In the genomic region with DNA sequence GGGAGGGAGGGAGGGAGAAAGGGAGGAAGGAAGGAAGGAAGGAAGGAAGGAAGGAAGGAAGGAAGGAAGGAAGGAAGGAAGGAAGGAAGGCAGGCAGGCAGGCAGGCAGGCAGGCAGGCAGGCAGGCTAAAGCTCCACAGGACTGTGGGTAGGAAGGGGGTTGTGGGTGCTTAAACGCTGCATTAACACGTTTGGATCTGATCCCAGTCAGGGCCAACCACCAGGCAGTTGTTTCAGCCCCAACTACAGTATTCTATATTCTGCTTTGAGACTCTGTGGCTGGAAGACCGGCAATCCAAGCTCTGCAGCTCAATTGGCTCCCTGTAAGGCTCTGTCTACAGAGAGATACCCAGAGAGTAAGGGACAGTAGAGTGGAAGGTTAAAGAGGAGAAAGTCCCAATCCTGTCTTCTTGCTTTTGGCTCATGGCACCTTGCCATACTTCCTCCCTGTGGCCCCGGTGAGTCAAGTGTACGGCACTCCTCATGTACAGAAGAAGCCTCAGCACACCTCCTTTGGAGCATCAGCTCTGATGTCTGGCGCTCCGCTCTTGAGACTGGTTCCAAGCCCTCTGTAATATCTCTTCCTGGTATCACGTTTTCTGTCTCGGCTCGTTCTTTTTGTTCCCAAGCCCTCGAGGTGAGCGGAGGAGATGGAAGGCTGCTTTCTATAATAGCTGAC, we compare ENCODE assay signal across 30 mouse cellular contexts. TPM values are rescaled to one million over a fixed set of nuclear protein-coding genes. Genes with fewer than 3 reads are reported as not detected.
A peak's percentile ranks its signal among the peaks of the same experiment; 100 is the strongest.
DNase-seq lines count a peak whose midpoint lies in the region; ATAC-seq and TF ChIP-seq lines count a peak whose summit lies in the region.
"Had no signal": no experiment of that assay in that cellular context is flagged by ENCODE, and none has a peak within 500 bp of the region (broad histone marks: within the 10 kb centered on the region; RNA-seq: fewer than 3 reads in every experiment).

No protein-coding gene starts in this region.

- H3K9me3 ChIP-seq in forebrain, embryonic 15.5 days = no peaks in the 10 kb centered on the region
- H3K9me3 ChIP-seq in forebrain, postnatal 0 days (ENCODE audit: low read length) = no peaks in the 10 kb centered on the region
- no peaks in the 10 kb centered on the region for H3K9me3 ChIP-seq in hindbrain, embryonic 16.5 days (ENCODE audit: control insufficient read depth, low read length)
- H3K9me3 ChIP-seq in hindbrain, embryonic 14.5 days (ENCODE audit: control insufficient read depth, low read length) = no peaks in the 10 kb centered on the region
- H3K9me3 ChIP-seq in midbrain, embryonic 11.5 days (ENCODE audit: control insufficient read depth, low read length) = no peaks in the 10 kb centered on the region
- H3K9me3 ChIP-seq: embryonic facial prominence, embryonic 12.5 days; forebrain, embryonic 13.5 days; hindbrain, embryonic 15.5 days had no signal

- H3K27ac ChIP-seq in forebrain, embryonic 15.5 days (replicated peaks) = no peak overlapping the region
- no peak overlapping the region for H3K27ac ChIP-seq in forebrain, postnatal 0 days (ENCODE audit: low read depth, low read length)
- H3K27ac ChIP-seq in hindbrain, embryonic 16.5 days (ENCODE audit: low read depth, low read length) = no peak overlapping the region
- no peak overlapping the region for H3K27ac ChIP-seq in hindbrain, embryonic 14.5 days
- H3K27ac ChIP-seq in midbrain, embryonic 11.5 days (ENCODE audit: low read depth, low read length) = no peak overlapping the region
- H3K27ac ChIP-seq: embryonic facial prominence, embryonic 12.5 days; forebrain, embryonic 13.5 days; gastrocnemius, adult 2 months; heart, embryonic 13.5 days; hindbrain, embryonic 15.5 days had no signal

- no peak overlapping the region for H3K4me3 ChIP-seq in forebrain, embryonic 15.5 days
- H3K4me3 ChIP-seq in forebrain, postnatal 0 days (ENCODE audit: low read depth, low read length) = no peak overlapping the region
- no peak overlapping the region for H3K4me3 ChIP-seq in hindbrain, embryonic 16.5 days (ENCODE audit: low read length)
- no peak overlapping the region for H3K4me3 ChIP-seq in hindbrain, embryonic 14.5 days (replicated peaks; ENCODE audit: low read length)
- H3K4me3 ChIP-seq in midbrain, embryonic 11.5 days (ENCODE audit: low read depth, low read length) = no peak overlapping the region
- H3K4me3 ChIP-seq: embryonic facial prominence, embryonic 12.5 days; forebrain, embryonic 13.5 days; gastrocnemius, adult 2 months; heart, embryonic 13.5 days; hindbrain, embryonic 15.5 days had no signal

- H3K9ac ChIP-seq in forebrain, embryonic 15.5 days (replicated peaks) = no peak overlapping the region
- no peak overlapping the region for H3K9ac ChIP-seq in forebrain, postnatal 0 days
- H3K9ac ChIP-seq in hindbrain, embryonic 16.5 days (ENCODE audit: low read depth, low read length) = no peak overlapping the region
- H3K9ac ChIP-seq in hindbrain, embryonic 14.5 days = no peak overlapping the region
- H3K9ac ChIP-seq in midbrain, embryonic 11.5 days (ENCODE audit: low read length) = no peak overlapping the region
- H3K9ac ChIP-seq: embryonic facial prominence, embryonic 12.5 days; forebrain, embryonic 13.5 days; heart, embryonic 13.5 days; hindbrain, embryonic 15.5 days had no signal

- no peaks in the 10 kb centered on the region for H3K36me3 ChIP-seq in forebrain, embryonic 15.5 days
- no peaks in the 10 kb centered on the region for H3K36me3 ChIP-seq in forebrain, postnatal 0 days (ENCODE audit: insufficient read depth)
- H3K36me3 ChIP-seq in hindbrain, embryonic 16.5 days (ENCODE audit: control insufficient read depth, insufficient read depth, low read length) = no peaks in the 10 kb centered on the region
- H3K36me3 ChIP-seq in hindbrain, embryonic 14.5 days (replicated peaks; ENCODE audit: control insufficient read depth, insufficient read depth) = no peaks in the 10 kb centered on the region
- no peaks in the 10 kb centered on the region for H3K36me3 ChIP-seq in midbrain, embryonic 11.5 days (ENCODE audit: control insufficient read depth, insufficient read depth, low read length)
- H3K36me3 ChIP-seq: embryonic facial prominence, embryonic 12.5 days; heart, embryonic 13.5 days; hindbrain, embryonic 15.5 days had no signal

- no peak overlapping the region for H3K4me2 ChIP-seq in forebrain, embryonic 15.5 days (replicated peaks)
- no peak overlapping the region for H3K4me2 ChIP-seq in forebrain, postnatal 0 days (ENCODE audit: low read depth)
- no peak overlapping the region for H3K4me2 ChIP-seq in hindbrain, embryonic 16.5 days (ENCODE audit: low read length)
- H3K4me2 ChIP-seq in hindbrain, embryonic 14.5 days (replicated peaks) = no peak overlapping the region
- H3K4me2 ChIP-seq in midbrain, embryonic 11.5 days = no peak overlapping the region
- H3K4me2 ChIP-seq: embryonic facial prominence, embryonic 12.5 days; forebrain, embryonic 13.5 days; heart, embryonic 13.5 days; hindbrain, embryonic 15.5 days had no signal

- no peaks in the 10 kb centered on the region for H3K27me3 ChIP-seq in forebrain, embryonic 15.5 days
- no peaks in the 10 kb centered on the region for H3K27me3 ChIP-seq in forebrain, postnatal 0 days (ENCODE audit: insufficient read depth, low read length)
- H3K27me3 ChIP-seq in hindbrain, embryonic 16.5 days (replicated peaks; ENCODE audit: control insufficient read depth, insufficient read depth, low read length) = no peaks in the 10 kb centered on the region
- H3K27me3 ChIP-seq in hindbrain, embryonic 14.5 days (ENCODE audit: control insufficient read depth, insufficient read depth, low read length) = no peaks in the 10 kb centered on the region
- no peaks in the 10 kb centered on the region for H3K27me3 ChIP-seq in midbrain, embryonic 11.5 days (ENCODE audit: control insufficient read depth, insufficient read depth, low read length)
- H3K27me3 ChIP-seq: embryonic facial prominence, embryonic 12.5 days; forebrain, embryonic 13.5 days; heart, embryonic 13.5 days; hindbrain, embryonic 15.5 days; Patski had no signal

- 73% methylated on average over 12 of the region's 12 CpGs for WGBS in forebrain, embryonic 15.5 days
- WGBS in forebrain, postnatal 0 days = 70% methylated on average over 12 of the region's 12 CpGs
- WGBS in hindbrain, embryonic 16.5 days = 68% methylated on average over 12 of the region's 12 CpGs
- 84% methylated on average over 12 of the region's 12 CpGs for WGBS in hindbrain, embryonic 14.5 days
- WGBS in midbrain, embryonic 11.5 days = 83% methylated on average over 12 of the region's 12 CpGs

- DNase-seq in cerebellum, postnatal 10 days = peak; percentile 40 to 49
- no peak for DNase-seq in cerebellum, adult 9-11 months
- no peak for DNase-seq in forebrain, postnatal 0 days
- no peak for DNase-seq in hindbrain, embryonic 14.5 days (ENCODE audit: low spot score)
- DNase-seq in NIH3T3 (ENCODE audit: low read depth) = peak; percentile 48
- DNase-seq in midbrain, embryonic 11.5 days (ENCODE audit: low spot score, missing footprints) = no peak
- DNase-seq: adrenal gland, postnatal 14 days; embryo, embryonic 11 days; gastrocnemius, adult 2 months; gastrocnemius, postnatal 25 days; kidney, adult 18-20 months; kidney, postnatal 10 days; kidney, postnatal 4 days had no signal

- no peak for TF ChIP-seq CTCF in forebrain, postnatal 0 days (IDR thresholded peaks at IDR 0.05; ENCODE audit: low read depth)

- peak; percentile 38; the same call in 1 of the 2 replicates for ATAC-seq in forebrain, embryonic 15.5 days (replicated peaks)
- ATAC-seq in forebrain, postnatal 0 days = no peak
- ATAC-seq in hindbrain, embryonic 16.5 days = peak; percentile 55; the same call in 1 of the 2 replicates
- no peak for ATAC-seq in hindbrain, embryonic 14.5 days (ENCODE audit: low FRiP score)
- ATAC-seq in midbrain, embryonic 11.5 days (ENCODE audit: low FRiP score) = no peak
- ATAC-seq: activated CD4-positive, CD25-positive, alpha-beta regulatory T cell, adult 4 months; forebrain, embryonic 13.5 days; Patski had no signal

- H3K4me1 ChIP-seq in forebrain, embryonic 15.5 days = no peaks in the 10 kb centered on the region
- no peaks in the 10 kb centered on the region for H3K4me1 ChIP-seq in forebrain, postnatal 0 days (ENCODE audit: insufficient read depth)
- no peaks in the 10 kb centered on the region for H3K4me1 ChIP-seq in hindbrain, embryonic 16.5 days (ENCODE audit: control insufficient read depth, insufficient read depth, low read depth, low read length)
- no peaks in the 10 kb centered on the region for H3K4me1 ChIP-seq in hindbrain, embryonic 14.5 days (replicated peaks; ENCODE audit: control insufficient read depth, insufficient read depth, low read length)
- no peaks in the 10 kb centered on the region for H3K4me1 ChIP-seq in midbrain, embryonic 11.5 days (ENCODE audit: control insufficient read depth, insufficient read depth, low read length)
- H3K4me1 ChIP-seq: embryonic facial prominence, embryonic 12.5 days; forebrain, embryonic 13.5 days; hindbrain, embryonic 15.5 days had no signal

RNA-seq across cellular contexts. Expression of gene Gm47791, which starts 30.2 kb away (rescaled TPM):
- not detected in 2 replicates for polyA plus RNA-seq in forebrain, embryonic 15.5 days (2015; fragmentation: Nextera tagmentation; extraction: Ambion mirVana)
- total RNA-seq in forebrain, postnatal 0 days (2014; rRNA removed) = not detected in 2 replicates
- not detected in 2 replicates for polyA plus RNA-seq in forebrain, postnatal 0 days (2015; fragmentation: Nextera tagmentation; extraction: Ambion mirVana)
- polyA plus RNA-seq in hindbrain, embryonic 16.5 days (2015; fragmentation: Nextera tagmentation; extraction: Ambion mirVana) = not detected in 2 replicates
- not detected in 2 replicates for polyA plus RNA-seq in hindbrain, embryonic 14.5 days (2014; fragmentation: Nextera tagmentation; extraction: Ambion mirVana)
- not detected in 2 replicates for polyA plus RNA-seq in midbrain, embryonic 11.5 days (2014; fragmentation: Nextera tagmentation; extraction: Ambion mirVana)
- total RNA-seq: adrenal gland, adult 18-20 months; adrenal gland, postnatal 14 days; common myeloid progenitor, adult 5-6 weeks; gastrocnemius, adult 2 months; gastrocnemius, postnatal 25 days; granulocyte monocyte progenitor cell, adult 5-6 weeks; hematopoietic stem cell, adult 5-6 weeks; MEL had no signal
- polyA plus RNA-seq: activated CD4-positive, CD25-positive, alpha-beta regulatory T cell, adult 4 months; C2C12; embryonic facial prominence, embryonic 12.5 days; forebrain, embryonic 13.5 days; heart, embryonic 13.5 days; heart, postnatal 0 days; hindbrain, embryonic 15.5 days; intestine, embryonic 14.5 days; kidney, embryonic 14.5 days; Patski had no signal

RNA-seq across cellular contexts. Expression of gene Tm4sf20, which starts 33.0 kb away (rescaled TPM):
- polyA plus RNA-seq in forebrain, embryonic 15.5 days (2015; fragmentation: Nextera tagmentation; extraction: Ambion mirVana) = not detected in 2 replicates
- total RNA-seq in forebrain, postnatal 0 days (2014; rRNA removed) = not detected in 2 replicates
- not detected in 2 replicates for polyA plus RNA-seq in forebrain, postnatal 0 days (2015; fragmentation: Nextera tagmentation; extraction: Ambion mirVana)
- not detected in 2 replicates for polyA plus RNA-seq in hindbrain, embryonic 16.5 days (2015; fragmentation: Nextera tagmentation; extraction: Ambion mirVana)
- not detected in 2 replicates for polyA plus RNA-seq in hindbrain, embryonic 14.5 days (2014; fragmentation: Nextera tagmentation; extraction: Ambion mirVana)
- polyA plus RNA-seq in midbrain, embryonic 11.5 days (2014; fragmentation: Nextera tagmentation; extraction: Ambion mirVana) = 0.08 TPM in 1 of 2 replicates, not detected in the other
- total RNA-seq: adrenal gland, adult 18-20 months; adrenal gland, postnatal 14 days; common myeloid progenitor, adult 5-6 weeks; gastrocnemius, adult 2 months; gastrocnemius, postnatal 25 days; granulocyte monocyte progenitor cell, adult 5-6 weeks; hematopoietic stem cell, adult 5-6 weeks; MEL had no signal
- polyA plus RNA-seq: C2C12; embryonic facial prominence, embryonic 12.5 days; heart, embryonic 13.5 days; heart, postnatal 0 days; hindbrain, embryonic 15.5 days had no signal

RNA-seq across cellular contexts. Expression of gene Agfg1, which starts 38.0 kb away (rescaled TPM):
- polyA plus RNA-seq in forebrain, embryonic 15.5 days (2015; fragmentation: Nextera tagmentation; extraction: Ambion mirVana) = 34.6 and 36.8 TPM in 2 replicates
- 104 and 114 TPM in 2 replicates for total RNA-seq in forebrain, postnatal 0 days (2014; rRNA removed)
- 19.4 and 22.2 TPM in 2 replicates for polyA plus RNA-seq in forebrain, postnatal 0 days (2015; fragmentation: Nextera tagmentation; extraction: Ambion mirVana)
- polyA plus RNA-seq in hindbrain, embryonic 16.5 days (2015; fragmentation: Nextera tagmentation; extraction: Ambion mirVana) = 23.9 and 27.7 TPM in 2 replicates
- polyA plus RNA-seq in hindbrain, embryonic 14.5 days (2014; fragmentation: Nextera tagmentation; extraction: Ambion mirVana) = 42.9 and 46.4 TPM in 2 replicates
- polyA plus RNA-seq in midbrain, embryonic 11.5 days (2014; fragmentation: Nextera tagmentation; extraction: Ambion mirVana) = 48.7 and 49.3 TPM in 2 replicates

Comparison
In these comparisons a context has a peak if more than half of its experiments do, and no peak if none do; other contexts are left out.
1. DNase-seq: peak in cerebellum, postnatal 10 days (2 of 2) and NIH3T3 (single experiment); none in cerebellum, adult 9-11 months (single experiment), forebrain, postnatal 0 days (single experiment), hindbrain, embryonic 14.5 days (single experiment) and midbrain, embryonic 11.5 days (single experiment).
2. ATAC-seq: peak in forebrain, embryonic 15.5 days (single experiment) and hindbrain, embryonic 16.5 days (single experiment); none in forebrain, postnatal 0 days (single experiment), hindbrain, embryonic 14.5 days (single experiment) and midbrain, embryonic 11.5 days (single experiment).